Mouse (Mus musculus): ENCODE results near the gene Eloa. TPM values are rescaled to one million over a fixed set of nuclear protein-coding genes. Genes with fewer than 3 reads are reported as not detected.

Gene Eloa
- polyA plus RNA-seq, 1 experiment from 2014 or later = 38.2 TPM

- H3K4me2 ChIP-seq = peak overlapping the region; percentile 82
- H3K9ac ChIP-seq = peak overlapping the region; percentile 99
- peaks cover 55% of the 10 kb centered on the region for H3K36me3 ChIP-seq
- H3K27me3 ChIP-seq (replicated peaks) = peaks cover 21% of the 10 kb centered on the region
- H3K4me1 ChIP-seq = peaks cover 57% of the 10 kb centered on the region
- H3K4me3 ChIP-seq = peak overlapping the region; percentile 99
- ATAC-seq = no peak
- WGBS (ENCODE audit: insufficient replicate concordance) = 0% methylated on average over 3 of the region's 3 CpGs
- peak overlapping the region; percentile 89 for H3K27ac ChIP-seq
- H3K9me3 ChIP-seq (replicated peaks) = no peaks in the 10 kb centered on the region
Observed at GRCm38 (mm10) chr4:136052060-136052459, 30.5 kb upstream of the Eloa start.

- no peaks in the 10 kb centered on the region for H3K9me3 ChIP-seq (replicated peaks)
- H3K4me2 ChIP-seq = peak overlapping the region; percentile 82
- peak overlapping the region; percentile 99; the same call in 1 of the 2 replicates for H3K9ac ChIP-seq
- no peak for ATAC-seq
- H3K27me3 ChIP-seq (replicated peaks) = peaks cover 5% of the 10 kb centered on the region
- H3K27ac ChIP-seq = no peak overlapping the region
- peaks cover 73% of the 10 kb centered on the region for H3K36me3 ChIP-seq
- H3K4me1 ChIP-seq = peaks cover 67% of the 10 kb centered on the region
- 90% methylated on average over 6 of the region's 6 CpGs for WGBS (ENCODE audit: insufficient replicate concordance)
- peak overlapping the region; percentile 99; the same call in 1 of the 2 replicates for H3K4me3 ChIP-seq
Observed at GRCm38 (mm10) chr4:136050226-136050625, 28.7 kb upstream of the Eloa start.

GRCm38 (mm10) chr4:136048291-136049032 is 26.9 kb upstream of the Eloa start:
- peak overlapping the region; percentile 34 for H3K27ac ChIP-seq
- no peaks in the 10 kb centered on the region for H3K9me3 ChIP-seq (replicated peaks)
- ATAC-seq = peak; percentile 20
- H3K27me3 ChIP-seq (replicated peaks) = no peaks in the 10 kb centered on the region
- no peak overlapping the region for H3K4me3 ChIP-seq
- H3K4me2 ChIP-seq = no peak overlapping the region
- 66% methylated on average over 4 of the region's 4 CpGs for WGBS (ENCODE audit: insufficient replicate concordance)
- peaks cover 86% of the 10 kb centered on the region for H3K36me3 ChIP-seq
- H3K4me1 ChIP-seq = peaks cover 62% of the 10 kb centered on the region
- H3K9ac ChIP-seq = peak overlapping the region; percentile 32

- H3K36me3 ChIP-seq = peaks cover 86% of the 10 kb centered on the region
Observed at GRCm38 (mm10) chr4:136047626-136048025, 26.1 kb upstream of the Eloa start.

GRCm38 (mm10) chr4:136046888-136047287 is 25.3 kb upstream of the Eloa start:
- no peaks in the 10 kb centered on the region for H3K27me3 ChIP-seq (replicated peaks)
- H3K4me2 ChIP-seq = no peak overlapping the region
- H3K36me3 ChIP-seq = peaks cover 79% of the 10 kb centered on the region
- no peak overlapping the region for H3K4me3 ChIP-seq
- ATAC-seq = no peak
- H3K9me3 ChIP-seq (replicated peaks) = no peaks in the 10 kb centered on the region
- H3K4me1 ChIP-seq = peaks cover 57% of the 10 kb centered on the region
- 0 out of 2 replicates have a peak overlapping the region, but pooled peaks have one; percentile 12 for H3K9ac ChIP-seq
- 78% methylated on average over 6 of the region's 6 CpGs for WGBS (ENCODE audit: insufficient replicate concordance)
- H3K27ac ChIP-seq = peak overlapping the region; percentile 12; the same call in 1 of the 2 replicates

More at GRCm38 (mm10) chr4:136047626-136048025, 26.1 kb upstream of the Eloa start:
- H3K27ac ChIP-seq = peak overlapping the region; percentile 34
- H3K4me1 ChIP-seq = peaks cover 61% of the 10 kb centered on the region
- WGBS (ENCODE audit: insufficient replicate concordance) = 54% methylated on average over 4 of the region's 4 CpGs
- no peak overlapping the region for H3K4me2 ChIP-seq
- no peaks in the 10 kb centered on the region for H3K27me3 ChIP-seq (replicated peaks)
- peak overlapping the region; percentile 12; the same call in 1 of the 2 replicates for H3K9ac ChIP-seq
- no peaks in the 10 kb centered on the region for H3K9me3 ChIP-seq (replicated peaks)
- no peak overlapping the region for H3K4me3 ChIP-seq
- ATAC-seq = no peak

GRCm38 (mm10) chr4:136045091-136045490 is 23.5 kb upstream of the Eloa start:
- Histone ChIP-seq H3K4me2 (no peak overlapping the region), H3K27ac (no peak overlapping the region), H3K27me3 (replicated peaks) (no peaks in the 10 kb centered on the region), H3K36me3 (peaks cover 61% of the 10 kb centered on the region), H3K9me3 (replicated peaks) (no peaks in the 10 kb centered on the region), H3K9ac (no peak overlapping the region), H3K4me1 (peaks cover 39% of the 10 kb centered on the region), H3K4me3 (no peak overlapping the region)
- WGBS (ENCODE audit: insufficient replicate concordance) = 79% methylated on average over 5 of the region's 5 CpGs
- no peak for ATAC-seq

GRCm38 (mm10) chr4:136043784-136044400 is 22.3 kb upstream of the Eloa start:
- H3K9ac ChIP-seq = no peak overlapping the region
- no peak for ATAC-seq
- H3K27ac ChIP-seq = no peak overlapping the region
- no peak overlapping the region for H3K4me3 ChIP-seq
- no peak overlapping the region for H3K4me2 ChIP-seq
- whole genome bisulfite sequencing (ENCODE audit: insufficient replicate concordance) = 72% methylated on average over 6 of the region's 6 CpGs
- no peaks in the 10 kb centered on the region for H3K27me3 ChIP-seq (replicated peaks)
- no peaks in the 10 kb centered on the region for H3K9me3 ChIP-seq (replicated peaks)
- H3K36me3 ChIP-seq = peaks cover 49% of the 10 kb centered on the region
- peaks cover 27% of the 10 kb centered on the region for H3K4me1 ChIP-seq

- Histone ChIP-seq H3K4me3 (no peak overlapping the region), H3K9ac (no peak overlapping the region), H3K27me3 (replicated peaks) (no peaks in the 10 kb centered on the region), H3K4me1 (peaks cover 28% of the 10 kb centered on the region), H3K36me3 (no peaks in the 10 kb centered on the region), H3K4me2 (no peak overlapping the region), H3K9me3 (replicated peaks) (no peaks in the 10 kb centered on the region), H3K27ac (peak overlapping the region; percentile 46)
- no peak for ATAC-seq
- 50% methylated on average over 4 of the region's 4 CpGs for WGBS (ENCODE audit: insufficient replicate concordance)
Observed at GRCm38 (mm10) chr4:136035078-136035477, 13.5 kb upstream of the Eloa start.

GRCm38 (mm10) chr4:136033231-136033630 is 11.7 kb upstream of the Eloa start:
- Histone ChIP-seq H3K27me3 (replicated peaks) (no peaks in the 10 kb centered on the region), H3K9me3 (replicated peaks) (no peaks in the 10 kb centered on the region), H3K27ac (no peak overlapping the region), H3K4me2 (no peak overlapping the region), H3K36me3 (no peaks in the 10 kb centered on the region), H3K9ac (no peak overlapping the region), H3K4me1 (peaks cover 47% of the 10 kb centered on the region), H3K4me3 (no peak overlapping the region)
- no peak for ATAC-seq
- WGBS (ENCODE audit: insufficient replicate concordance) = 53% methylated on average over 1 of the region's 1 CpGs

GRCm38 (mm10) chr4:136030968-136031909 is 9.7 kb upstream of the Eloa start:
- Histone ChIP-seq H3K4me2 (peak overlapping the region; percentile 53), H3K36me3 (no peaks in the 10 kb centered on the region), H3K27ac (peak overlapping the region; percentile 83), H3K9me3 (replicated peaks) (no peaks in the 10 kb centered on the region), H3K9ac (peak overlapping the region; percentile 29; the same call in 1 of the 2 replicates), H3K27me3 (replicated peaks) (no peaks in the 10 kb centered on the region), H3K4me3 (peak overlapping the region; percentile 19; the same call in 1 of the 2 replicates), H3K4me1 (peaks cover 54% of the 10 kb centered on the region)
- peak; percentile 76 for ATAC-seq
- 12% methylated on average over 8 of the region's 8 CpGs for WGBS (ENCODE audit: insufficient replicate concordance)

GRCm38 (mm10) chr4:136028689-136029088 is 7.1 kb upstream of the Eloa start:
- peak overlapping the region; percentile 77 for H3K27ac ChIP-seq
- H3K9ac ChIP-seq = no peak overlapping the region; the same call in 1 of the 2 replicates
- H3K36me3 ChIP-seq = no peaks in the 10 kb centered on the region
- no peaks in the 10 kb centered on the region for H3K27me3 ChIP-seq (replicated peaks)
- H3K4me1 ChIP-seq = peaks cover 49% of the 10 kb centered on the region
- no peak overlapping the region for H3K4me3 ChIP-seq
- ATAC-seq = peak; percentile 44; the same call in 1 of the 2 replicates
- H3K9me3 ChIP-seq (replicated peaks) = no peaks in the 10 kb centered on the region
- H3K4me2 ChIP-seq = peak overlapping the region; percentile 41
- WGBS (ENCODE audit: insufficient replicate concordance) = 45% methylated on average over 5 of the region's 5 CpGs

Data from liver, embryonic 12.5 days (tissue).